Mouse (Mus musculus) heart, adult 2 months (tissue): Measurements from ENCODE around the gene Gmds.

Experiments
- CTCF ChIP-seq: fragments of 200-600 bp; IDR thresholded peaks from 2 replicates; pipeline ENCODE4 v1.8.1; 2022; ENCODE audit warnings: antibody characterized with exemption, mild to moderate bottlenecking, moderate library complexity
- EP300 ChIP-seq: fragments of 200-500 bp; IDR thresholded peaks from 2 replicates; pipeline ENCODE4 v1.6.1; 2011; ENCODE audit warnings: low read depth, low read length, control low read depth; ENCODE audit not compliant: insufficient read depth
- POLR2A ChIP-seq: fragments of 200-500 bp; IDR thresholded peaks from 2 replicates; pipeline ENCODE4 v1.6.1; 2011; ENCODE audit warnings: mild to moderate bottlenecking, low read depth, low read length, control low read depth; ENCODE audit not compliant: insufficient read depth

DNA sequence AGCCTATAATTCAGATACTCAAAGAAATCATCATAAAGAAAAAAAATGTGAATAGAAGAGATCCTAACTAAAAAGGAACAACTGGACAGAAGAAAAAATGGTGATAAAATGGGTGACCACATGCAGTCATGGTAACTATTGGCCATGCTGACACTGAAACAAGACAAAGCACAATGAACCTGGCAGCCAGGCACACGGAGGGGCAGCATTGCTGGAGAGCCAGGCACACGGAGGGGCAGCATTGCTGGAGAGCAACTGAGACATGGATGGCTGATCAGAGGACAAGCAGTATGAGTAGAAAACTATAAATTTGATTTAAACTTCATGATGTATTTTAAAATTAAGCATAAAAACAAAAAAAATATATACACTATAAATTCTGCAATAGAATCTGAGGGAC, 173.0 kb downstream of the Gmds start:
- no peak for TF ChIP-seq CTCF
- TF ChIP-seq EP300 = no peak
- no peak for TF ChIP-seq POLR2A
